Mouse (Mus musculus): ENCODE results near the gene Dap3. TPM values are rescaled to one million over a fixed set of nuclear protein-coding genes. Genes with fewer than 3 reads are reported as not detected.
"Not testable (repeated sequence)": the region's sequence is repeated elsewhere in the genome, so short reads cannot be mapped to it uniquely, and the experiment has no call there.

Gene Dap3
- polyA plus RNA-seq (2015; fragmentation: Nextera tagmentation; extraction: Ambion mirVana): 120 and 123 TPM in 2 replicates

DNA sequence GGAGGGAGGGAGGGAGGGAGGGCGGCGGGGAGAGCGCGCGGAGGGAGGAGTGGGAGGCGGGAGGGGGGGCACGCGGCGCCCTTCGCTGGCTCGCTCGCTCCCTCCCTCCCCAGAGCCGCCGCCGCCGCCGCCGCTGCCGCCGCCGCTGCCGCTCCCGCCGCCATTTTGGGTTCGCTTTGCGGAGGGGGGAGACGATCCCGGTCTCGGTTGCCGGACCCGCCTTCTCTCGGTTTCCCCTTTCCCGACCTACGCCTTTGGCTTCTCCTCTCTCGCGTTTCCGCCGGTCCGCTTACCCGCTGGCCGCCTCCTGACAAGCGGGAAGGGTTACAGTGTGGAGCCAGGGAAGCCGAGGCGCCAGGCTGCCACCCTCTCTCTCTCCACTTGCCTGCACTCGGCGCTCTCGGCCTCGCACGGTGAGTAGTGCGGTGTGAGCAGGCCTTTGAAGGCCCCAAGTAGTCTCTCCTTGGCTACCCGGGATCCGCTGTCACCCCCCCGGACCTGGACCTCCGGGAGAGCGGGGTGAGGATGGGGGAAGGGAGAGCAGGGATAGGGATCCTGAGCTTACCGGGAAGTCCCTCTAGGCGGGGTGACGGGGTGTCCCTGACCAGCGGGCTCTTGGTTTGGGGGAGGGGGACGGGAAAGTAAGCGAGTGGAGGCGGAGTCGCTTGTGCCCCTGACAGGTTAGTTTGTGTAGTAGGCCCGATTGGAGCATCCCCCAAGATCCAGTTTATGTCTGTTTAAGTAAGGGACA, at the start of gene Dap3, which contains the start of gene Ash1l:
Gene Dap3, minus strand, starts transcription at position 606 of the 751 bp plus-strand sequence.
Gene Ash1l, plus strand, starts transcription at position 47 of the 751 bp plus-strand sequence.
- H3K9ac ChIP-seq (ENCODE audit: low read depth, low read length): peak within 1 kb of the TSS; percentile 85
- H3K4me3 ChIP-seq (ENCODE audit: low read depth, low read length): peak within 1 kb of the TSS; percentile 89
- peaks cover 39% of the 10 kb centered on the region for H3K4me1 ChIP-seq (ENCODE audit: control insufficient read depth, insufficient read depth, low read length)
- ATAC-seq: peak; percentile 85
- no peaks in the 10 kb centered on the region for H3K9me3 ChIP-seq (replicated peaks; ENCODE audit: control insufficient read depth, low read length, poor library complexity, severe bottlenecking)
- peak within 1 kb of the TSS; percentile 77 for H3K4me2 ChIP-seq (ENCODE audit: low read length)
- peak within 1 kb of the TSS; percentile 97 for H3K27ac ChIP-seq (ENCODE audit: low read length)
- WGBS: under 1% methylated on average over 41 of the region's 64 CpGs
- H3K36me3 ChIP-seq (ENCODE audit: control insufficient read depth, insufficient read depth, low read length): no peaks in the 10 kb centered on the region
- H3K27me3 ChIP-seq (ENCODE audit: control insufficient read depth, insufficient read depth, low read depth, low read length): no peaks in the 10 kb centered on the region

DNA sequence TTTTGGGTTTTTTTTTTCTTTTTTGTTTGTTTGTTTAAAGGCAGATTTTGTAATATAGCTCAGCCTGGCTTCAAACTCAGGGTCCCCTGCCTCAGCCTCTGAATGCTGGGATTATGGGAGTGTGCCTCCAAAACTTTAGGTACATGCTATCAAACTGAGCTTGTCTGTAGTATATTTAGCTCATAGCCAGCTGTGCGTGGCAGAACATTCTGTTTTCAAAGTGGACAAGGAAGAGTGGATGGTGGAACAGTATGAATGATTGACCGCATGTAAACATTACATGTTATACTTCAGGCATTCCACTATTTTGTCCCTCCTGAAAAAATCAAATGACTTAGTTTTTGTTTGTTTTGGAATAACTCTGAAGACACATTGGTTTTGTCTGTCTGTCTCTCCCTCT, 41.8 kb upstream of the Dap3 start:
- no peak for ATAC-seq
- no peak overlapping the region for H3K4me3 ChIP-seq (ENCODE audit: low read depth, low read length)
- H3K36me3 ChIP-seq (ENCODE audit: control insufficient read depth, insufficient read depth, low read length): no peaks in the 10 kb centered on the region
- H3K9ac ChIP-seq (ENCODE audit: low read depth, low read length): no peak overlapping the region
- H3K9me3 ChIP-seq (replicated peaks; ENCODE audit: control insufficient read depth, low read length, poor library complexity, severe bottlenecking): no peaks in the 10 kb centered on the region
- WGBS: 84% methylated on average over 2 of the region's 2 CpGs
- no peak overlapping the region for H3K4me2 ChIP-seq (ENCODE audit: low read length)
- H3K4me1 ChIP-seq (ENCODE audit: control insufficient read depth, insufficient read depth, low read length): no peaks in the 10 kb centered on the region
- H3K27me3 ChIP-seq (ENCODE audit: control insufficient read depth, insufficient read depth, low read depth, low read length): no peaks in the 10 kb centered on the region
- H3K27ac ChIP-seq (ENCODE audit: low read length): no peak overlapping the region

DNA sequence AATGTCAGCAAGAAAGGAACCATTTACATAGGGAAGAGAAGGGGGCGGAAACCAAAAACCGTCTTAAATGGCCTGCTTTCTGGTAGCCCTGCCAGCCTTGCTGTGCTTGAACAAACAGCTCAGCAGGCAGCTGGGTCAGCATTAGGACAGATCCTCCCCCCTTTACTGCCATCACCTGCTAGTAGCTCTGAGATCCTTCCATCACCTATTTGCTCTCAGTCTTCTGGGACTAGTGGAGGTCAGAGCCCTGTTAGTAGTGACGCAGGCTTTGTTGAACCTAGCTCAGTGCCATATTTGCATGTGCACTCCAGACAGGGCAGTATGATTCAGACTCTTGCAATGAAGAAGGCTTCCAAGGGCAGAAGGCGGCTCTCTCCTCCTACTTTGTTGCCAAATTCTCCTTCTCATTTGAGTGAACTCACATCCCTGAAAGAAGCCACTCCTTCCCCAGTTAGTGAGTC, 33.0 kb upstream of the Dap3 start:
- Histone ChIP-seq H3K27ac (ENCODE audit: low read length) (no peak overlapping the region), H3K27me3 (ENCODE audit: control insufficient read depth, insufficient read depth, low read depth, low read length) (no peaks in the 10 kb centered on the region), H3K9ac (ENCODE audit: low read depth, low read length) (no peak overlapping the region), H3K9me3 (replicated peaks; ENCODE audit: control insufficient read depth, low read length, poor library complexity, severe bottlenecking) (no peaks in the 10 kb centered on the region), H3K4me1 (ENCODE audit: control insufficient read depth, insufficient read depth, low read length) (no peaks in the 10 kb centered on the region), H3K4me3 (ENCODE audit: low read depth, low read length) (no peak overlapping the region), H3K4me2 (ENCODE audit: low read length) (no peak overlapping the region), H3K36me3 (ENCODE audit: control insufficient read depth, insufficient read depth, low read length) (peaks cover 13% of the 10 kb centered on the region)
- no peak for ATAC-seq
- WGBS: 57% methylated on average over 4 of the region's 4 CpGs

DNA sequence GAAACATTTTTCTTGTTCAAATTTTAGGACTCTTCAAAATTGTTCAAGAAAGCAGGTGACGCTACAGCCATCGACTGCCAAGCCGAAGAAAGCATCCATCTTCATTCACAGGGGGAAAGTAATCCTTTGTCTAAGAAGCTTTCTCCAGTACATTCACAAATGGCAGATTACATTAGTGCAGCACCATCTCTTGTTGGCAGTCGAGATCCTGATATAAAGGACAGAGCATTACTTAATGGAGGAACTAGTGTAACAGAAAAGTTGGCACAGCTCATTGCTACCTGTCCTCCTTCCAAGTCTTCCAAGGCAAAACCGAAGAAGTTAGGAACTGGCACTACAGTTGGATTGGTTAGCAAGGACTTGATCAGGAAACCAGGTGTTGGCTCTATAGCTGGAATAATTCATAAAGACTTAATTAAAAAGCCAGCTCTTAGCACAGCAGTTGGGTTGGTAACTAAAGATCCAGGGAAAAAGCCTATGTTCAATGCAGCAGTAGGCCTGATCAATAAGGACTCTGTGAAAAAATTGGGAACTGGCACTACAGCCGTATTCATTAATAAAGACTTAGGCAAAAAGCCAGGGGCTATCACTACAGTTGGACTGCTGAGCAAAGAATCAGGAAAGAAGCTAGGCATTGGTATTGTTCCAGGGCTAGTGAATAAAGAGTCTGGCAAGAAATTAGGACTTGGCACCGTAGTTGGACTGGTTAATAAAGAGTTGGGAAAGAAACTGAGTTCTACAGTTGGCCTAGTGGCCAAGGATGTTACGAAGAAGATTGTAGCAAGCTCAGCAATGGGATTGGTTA, 30.4 kb upstream of the Dap3 start:
- H3K9ac ChIP-seq (ENCODE audit: low read depth, low read length): no peak overlapping the region
- no peaks in the 10 kb centered on the region for H3K27me3 ChIP-seq (ENCODE audit: control insufficient read depth, insufficient read depth, low read depth, low read length)
- H3K4me1 ChIP-seq (ENCODE audit: control insufficient read depth, insufficient read depth, low read length): no peaks in the 10 kb centered on the region
- no peaks in the 10 kb centered on the region for H3K9me3 ChIP-seq (replicated peaks; ENCODE audit: control insufficient read depth, low read length, poor library complexity, severe bottlenecking)
- no peak overlapping the region for H3K27ac ChIP-seq (ENCODE audit: low read length)
- H3K36me3 ChIP-seq (ENCODE audit: control insufficient read depth, insufficient read depth, low read length): peaks cover 13% of the 10 kb centered on the region
- no peak overlapping the region for H3K4me2 ChIP-seq (ENCODE audit: low read length)
- no peak for ATAC-seq
- WGBS: 81% methylated on average over 8 of the region's 8 CpGs
- H3K4me3 ChIP-seq (ENCODE audit: low read depth, low read length): no peak overlapping the region

DNA sequence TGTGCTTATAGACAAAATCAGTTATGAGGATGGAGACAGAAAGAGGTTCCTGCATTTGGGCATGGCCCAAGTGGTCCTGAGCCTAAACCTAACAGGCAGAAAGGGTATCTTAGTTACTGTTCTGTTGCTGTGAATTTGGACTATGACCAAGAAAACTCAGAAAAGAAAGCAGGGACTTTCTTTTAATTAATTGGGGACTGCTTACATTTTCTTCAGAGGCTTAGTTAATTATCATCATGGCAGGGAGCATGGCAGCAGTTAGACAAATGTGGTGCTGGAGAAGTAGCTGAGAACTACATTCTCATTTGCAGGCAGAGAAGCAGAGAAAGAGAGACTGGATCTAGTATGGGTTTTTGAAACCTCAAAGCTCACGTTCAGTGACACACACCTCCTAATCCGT, 24.0 kb upstream of the Dap3 start:
- ATAC-seq: no peak
- Histone ChIP-seq H3K4me2 (ENCODE audit: low read length) (no peak overlapping the region), H3K27ac (ENCODE audit: low read length) (no peak overlapping the region), H3K27me3 (ENCODE audit: control insufficient read depth, insufficient read depth, low read depth, low read length) (no peaks in the 10 kb centered on the region), H3K4me1 (ENCODE audit: control insufficient read depth, insufficient read depth, low read length) (peaks cover 6% of the 10 kb centered on the region; the same call in 1 of the 2 replicates), H3K36me3 (ENCODE audit: control insufficient read depth, insufficient read depth, low read length) (no peaks in the 10 kb centered on the region), H3K9ac (ENCODE audit: low read depth, low read length) (no peak overlapping the region), H3K9me3 (replicated peaks; ENCODE audit: control insufficient read depth, low read length, poor library complexity, severe bottlenecking) (no peaks in the 10 kb centered on the region), H3K4me3 (ENCODE audit: low read depth, low read length) (no peak overlapping the region)
- 87% methylated on average over 2 of the region's 2 CpGs for whole genome bisulfite sequencing

DNA sequence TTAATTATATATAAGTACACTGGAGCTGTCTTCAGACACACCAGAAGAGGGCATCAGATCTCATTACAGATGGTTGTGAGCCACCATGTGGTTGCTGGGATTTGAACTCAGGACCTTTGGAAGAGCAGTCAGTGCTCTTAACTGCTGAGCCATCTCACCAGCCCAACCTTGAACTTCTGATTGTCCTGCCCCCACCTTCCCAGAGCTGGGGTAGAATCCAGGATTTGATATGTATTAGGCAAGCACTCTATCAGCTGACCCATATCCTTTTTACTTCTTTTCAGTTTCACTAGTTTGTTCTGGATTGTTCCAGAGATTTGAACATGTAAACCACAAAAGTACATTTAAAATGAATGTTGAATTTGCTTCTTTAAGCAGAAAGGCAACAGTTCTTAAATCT, 12.2 kb upstream of the Dap3 start:
- not testable (repeated sequence) for H3K36me3 ChIP-seq (ENCODE audit: control insufficient read depth, insufficient read depth, low read length)

DNA sequence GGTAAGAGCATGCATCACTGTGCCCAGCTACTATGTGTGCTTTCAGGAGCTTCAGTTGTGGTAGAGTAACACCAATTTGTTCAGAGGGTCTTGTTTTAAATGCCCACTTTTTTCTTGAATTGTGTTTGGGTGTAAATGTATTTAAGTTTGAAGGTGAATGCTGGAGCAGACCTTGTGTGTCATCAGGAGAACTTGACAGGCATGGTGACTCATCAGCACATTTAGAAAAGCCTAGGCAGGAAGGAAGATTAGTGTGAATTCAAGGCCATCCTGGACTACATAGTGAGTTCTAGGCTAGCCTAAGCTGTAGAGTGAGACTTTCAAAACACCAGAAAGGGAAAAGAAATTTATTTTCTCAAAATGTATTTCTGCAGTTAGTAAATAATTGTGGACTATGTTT, 2.8 kb upstream of the Dap3 start:
- ATAC-seq: no peak
- Histone ChIP-seq H3K9me3 (replicated peaks; ENCODE audit: control insufficient read depth, low read length, poor library complexity, severe bottlenecking) (no peaks in the 10 kb centered on the region), H3K9ac (ENCODE audit: low read depth, low read length) (no peak overlapping the region), H3K4me2 (ENCODE audit: low read length) (no peak overlapping the region), H3K4me3 (ENCODE audit: low read depth, low read length) (no peak overlapping the region), H3K4me1 (ENCODE audit: control insufficient read depth, insufficient read depth, low read length) (peaks cover 27% of the 10 kb centered on the region), H3K27ac (ENCODE audit: low read length) (no peak overlapping the region), H3K27me3 (ENCODE audit: control insufficient read depth, insufficient read depth, low read depth, low read length) (no peaks in the 10 kb centered on the region), H3K36me3 (ENCODE audit: control insufficient read depth, insufficient read depth, low read length) (no peaks in the 10 kb centered on the region)

More for the DNA sequence above, 12.2 kb upstream of the Dap3 start:
- H3K27me3 ChIP-seq (ENCODE audit: control insufficient read depth, insufficient read depth, low read depth, low read length); ATAC-seq; H3K4me1 ChIP-seq (ENCODE audit: control insufficient read depth, insufficient read depth, low read length); H3K4me3 ChIP-seq (ENCODE audit: low read depth, low read length); H3K9ac ChIP-seq (ENCODE audit: low read depth, low read length); H3K4me2 ChIP-seq (ENCODE audit: low read length); H3K9me3 ChIP-seq (replicated peaks; ENCODE audit: control insufficient read depth, low read length, poor library complexity, severe bottlenecking); H3K27ac ChIP-seq (ENCODE audit: low read length): not testable (repeated sequence)

DNA sequence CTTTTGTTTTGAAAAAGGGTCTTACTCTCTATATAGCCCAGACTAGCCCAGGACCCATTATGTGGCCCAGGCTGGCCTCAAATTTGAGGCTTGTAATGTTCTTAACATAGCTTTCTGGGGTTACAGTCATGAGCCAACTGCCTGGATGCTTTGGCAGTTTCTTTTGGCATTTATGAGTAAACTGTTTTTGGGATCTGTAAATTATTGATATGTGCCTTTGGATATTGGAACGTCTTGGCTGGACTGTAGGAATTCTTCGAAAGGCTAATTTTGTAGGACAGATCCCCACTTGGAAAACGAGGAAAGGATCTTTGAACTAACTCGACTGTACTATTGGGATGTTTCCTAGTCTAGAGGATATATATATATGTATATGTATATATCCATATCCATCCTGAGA, 2.3 kb upstream of the Dap3 start:
- H3K4me1 ChIP-seq (ENCODE audit: control insufficient read depth, insufficient read depth, low read length): peaks cover 32% of the 10 kb centered on the region
- H3K27me3 ChIP-seq (ENCODE audit: control insufficient read depth, insufficient read depth, low read depth, low read length): no peaks in the 10 kb centered on the region
- H3K4me3 ChIP-seq (ENCODE audit: low read depth, low read length): no peak overlapping the region
- no peaks in the 10 kb centered on the region for H3K9me3 ChIP-seq (replicated peaks; ENCODE audit: control insufficient read depth, low read length, poor library complexity, severe bottlenecking)
- H3K4me2 ChIP-seq (ENCODE audit: low read length): no peak overlapping the region
- no peak overlapping the region for H3K9ac ChIP-seq (ENCODE audit: low read depth, low read length)
- H3K36me3 ChIP-seq (ENCODE audit: control insufficient read depth, insufficient read depth, low read length): no peaks in the 10 kb centered on the region
- no peak for ATAC-seq
- H3K27ac ChIP-seq (ENCODE audit: low read length): no peak overlapping the region
- WGBS: 83% methylated on average over 4 of the region's 4 CpGs

DNA sequence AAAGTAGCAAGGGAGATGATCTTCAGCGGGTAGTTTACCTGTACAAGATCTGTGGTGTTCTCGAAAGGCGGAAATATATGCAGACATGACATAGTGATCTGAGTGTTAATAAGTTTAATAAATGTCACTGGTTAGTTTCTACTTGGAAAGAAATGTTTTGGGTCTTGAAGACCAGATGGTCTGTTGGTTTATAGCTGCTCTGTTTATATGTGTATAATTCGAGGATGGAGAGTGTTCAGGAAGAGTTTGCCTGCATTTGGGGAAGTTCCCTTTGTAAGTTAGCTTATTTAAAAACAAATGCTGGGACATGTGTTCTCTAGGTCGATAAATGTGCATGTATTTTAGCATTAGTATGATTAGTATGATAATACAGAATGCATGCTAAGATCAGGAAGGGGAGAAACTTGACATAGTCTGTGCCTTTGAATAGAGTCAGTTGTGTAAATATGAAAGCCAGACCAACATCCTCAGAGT, 383 bp upstream of the Dap3 start:
- H3K4me1 ChIP-seq (ENCODE audit: control insufficient read depth, insufficient read depth, low read length): peaks cover 39% of the 10 kb centered on the region
- H3K9ac ChIP-seq (ENCODE audit: low read depth, low read length): peak overlapping the region; percentile 85
- H3K4me2 ChIP-seq (ENCODE audit: low read length): peak overlapping the region; percentile 77
- no peaks in the 10 kb centered on the region for H3K27me3 ChIP-seq (ENCODE audit: control insufficient read depth, insufficient read depth, low read depth, low read length)
- H3K4me3 ChIP-seq (ENCODE audit: low read depth, low read length): peak overlapping the region; percentile 89
- no peaks in the 10 kb centered on the region for H3K36me3 ChIP-seq (ENCODE audit: control insufficient read depth, insufficient read depth, low read length)
- WGBS: 2% methylated on average over 5 of the region's 5 CpGs
- H3K9me3 ChIP-seq (replicated peaks; ENCODE audit: control insufficient read depth, low read length, poor library complexity, severe bottlenecking): no peaks in the 10 kb centered on the region
- ATAC-seq: no peak
- peak overlapping the region; percentile 97 for H3K27ac ChIP-seq (ENCODE audit: low read length)
